Mouse (Mus musculus): Measurements from ENCODE around the gene Fabp2. TPM values are rescaled to one million over a fixed set of nuclear protein-coding genes. Genes with fewer than 3 reads are reported as not detected.

The Fabp2 gene
- total RNA-seq, 1 experiment from 2014 or later, result not detected

Other genes starting within 250 kb of the Fabp2 start
- gene Pde5a, start 166.1 kb upstream of the Fabp2 start, total RNA-seq (2017), result 5.1 and 5.6 TPM in 2 replicates
- not detected in 2 replicates for gene Gm10959, start 24.3 kb downstream of the Fabp2 start, total RNA-seq (2017)
- gene 1810037I17Rik, start 29.1 kb downstream of the Fabp2 start, total RNA-seq (2017), result 30.1 and 31.5 TPM in 2 replicates
- gene Usp53, start 89.4 kb downstream of the Fabp2 start, total RNA-seq (2017), result 14.6 and 18.9 TPM in 2 replicates
- gene Myoz2, start 139.9 kb downstream of the Fabp2 start, total RNA-seq (2017), result not detected in 2 replicates

All from hematopoietic stem cell, adult 5-6 weeks (primary cell).